Mouse (Mus musculus): Measurements from ENCODE around the gene Kmt2e.

DNA sequence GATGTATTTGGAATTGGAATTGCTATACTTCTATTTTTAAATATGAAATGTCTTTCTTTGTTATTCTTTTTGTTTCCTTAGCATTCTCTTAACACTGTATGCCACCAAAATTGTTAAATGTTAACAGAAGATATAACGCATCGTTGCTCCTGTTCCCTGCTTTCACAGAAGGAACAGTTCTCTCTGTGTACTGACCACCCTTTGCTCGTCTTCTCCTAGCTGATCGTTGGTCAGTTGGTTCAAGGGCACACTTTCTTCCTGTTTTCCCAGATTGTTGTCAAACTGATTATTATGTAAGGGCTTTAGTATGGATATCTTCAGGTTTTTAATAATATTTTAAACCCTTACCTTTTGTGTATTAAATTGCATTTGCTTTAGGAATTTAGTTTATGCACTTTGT lies 32.3 kb downstream of the Kmt2e start:
- no peak for TF ChIP-seq CTCF (IDR thresholded peaks at IDR 0.05; ENCODE audit: extremely low read depth, insufficient read length, insufficient replicate concordance, low read depth, low read length)
- TF ChIP-seq POLR2A (IDR thresholded peaks at IDR 0.05; ENCODE audit: low read depth, low read length): no peak
